Mouse (Mus musculus): Measurements from ENCODE around the gene Dazap1. TPM values are rescaled to one million over a fixed set of nuclear protein-coding genes. Genes with fewer than 3 reads are reported as not detected.

Dazap1 gene
- total and polyA plus RNA-seq, 3 experiments, result 159 to 236 TPM; not detected in 1

GRCm38 (mm10) chr10:80312586-80313504 lies 51.6 kb downstream of the Dazap1 start:
- H3K79me2 ChIP-seq (ENCODE audit: control insufficient read depth, insufficient read depth, low read length, poor library complexity), result 0 out of 2 replicates have a peak, but pooled peaks cover under 1% of the 10 kb centered on the region
- H3K4me1 ChIP-seq (ENCODE audit: control insufficient read depth in 1 of 2, insufficient read depth in 2 of 2, low read length in 2 of 2), result peaks cover 0 to 17% of the 10 kb centered on the region in 2 experiments; a peak in 3 of 4 replicates
- TF ChIP-seq MAX (IDR thresholded peaks at IDR 0.05; ENCODE audit: low read length) (no peak), SMC3 (IDR thresholded peaks at IDR 0.05; ENCODE audit: low read depth, low read length) (no peak), ZC3H11A (IDR thresholded peaks at IDR 0.05; ENCODE audit: low read depth, low read length) (no peak), E2F4 (IDR thresholded peaks at IDR 0.05; ENCODE audit: borderline replicate concordance, low read depth, low read length) (no peak), POLR2A (IDR thresholded peaks at IDR 0.05; ENCODE audit: control insufficient read depth in 1 of 2, insufficient read depth in 1 of 2, low read depth in 1 of 2, low read length in 2 of 2, poor library complexity in 1 of 2) (no peak), POLR2AphosphoS5 (IDR thresholded peaks at IDR 0.05; ENCODE audit: borderline replicate concordance, low read depth, low read length) (no peak), ZKSCAN1 (IDR thresholded peaks at IDR 0.05; ENCODE audit: low read depth, low read length) (no peak), MAFK (IDR thresholded peaks at IDR 0.05; ENCODE audit: borderline replicate concordance, low read depth, low read length) (no peak), GABPA (IDR thresholded peaks at IDR 0.05; ENCODE audit: low read depth, low read length) (no peak), ZNF384 (IDR thresholded peaks at IDR 0.05; ENCODE audit: low read depth, low read length) (no peak), USF2 (IDR thresholded peaks at IDR 0.05; ENCODE audit: borderline replicate concordance in 1 of 2, insufficient read depth in 1 of 2, low read depth in 1 of 2, low read length in 2 of 2) (no peak), RAD21 (IDR thresholded peaks at IDR 0.05; ENCODE audit: low read depth, low read length) (no peak), GATA1 (IDR thresholded peaks at IDR 0.05; ENCODE audit: low read depth, low read length) (no peak), JUND (IDR thresholded peaks at IDR 0.05; ENCODE audit: low read depth, low read length) (no peak), MEF2A (IDR thresholded peaks at IDR 0.05; ENCODE audit: extremely low read depth, insufficient replicate concordance, low read depth, low read length, poor library complexity, severe bottlenecking) (no peak), TAL1 (IDR thresholded peaks at IDR 0.05; ENCODE audit: low read length) (no peak), TBP (IDR thresholded peaks at IDR 0.05; ENCODE audit: low read depth, low read length) (no peak), MYB (IDR thresholded peaks at IDR 0.05; ENCODE audit: low read depth, low read length) (no peak)
- no peak for DNase-seq (ENCODE audit: low read depth, low spot score)
- H3K9ac ChIP-seq (ENCODE audit: control insufficient read depth, low read depth, low read length, poor library complexity, severe bottlenecking), result no peak overlapping the region
- no peaks in the 10 kb centered on the region for H3K27me3 ChIP-seq (ENCODE audit: control insufficient read depth in 1 of 2, insufficient read depth in 2 of 2, low read length in 2 of 2)
- H3K36me3 ChIP-seq (ENCODE audit: control insufficient read depth in 1 of 2, insufficient read depth in 2 of 2, low read length in 2 of 2), result peaks cover 0 to 6% of the 10 kb centered on the region in 2 experiments; a peak in 2 of 4 replicates
- H3K4me3 ChIP-seq (ENCODE audit: control insufficient read depth in 1 of 2, insufficient read depth in 1 of 2, low read depth in 2 of 2, low read length in 2 of 2), result no peak overlapping the region
- H3K27ac ChIP-seq (ENCODE audit: control insufficient read depth, low read depth, low read length), result no peak overlapping the region
- H3K9me3 ChIP-seq (replicated peaks; ENCODE audit: insufficient read depth, low read length), result no peaks in the 10 kb centered on the region

Data from MEL (cell line).